Mouse (Mus musculus): ENCODE measurements around the gene Vmn1r51. TPM values are rescaled to one million over a fixed set of nuclear protein-coding genes. Genes with fewer than 3 reads are reported as not detected.
"Not testable (repeated sequence)": the region's sequence is repeated elsewhere in the genome, so short reads cannot be mapped to it uniquely, and the experiment has no call there.

Vmn1r51 gene
- total RNA-seq (2014; fragmentation: Nextera tagmentation), result not detected in 2 replicates
- not detected in 2 replicates for total RNA-seq (2017)

- not testable (repeated sequence) for ATAC-seq (replicated peaks; ENCODE audit: low FRiP score, low TSS enrichment, poor library complexity, severe bottlenecking)
Measured at GRCm38 (mm10) chr6:90122296-90122695, at the start of gene Vmn1r51. TSS of gene Vmn1r51 (plus strand) at chr6:90122596.

GRCm38 (mm10) chr6:90078406-90078805 lies 44.0 kb upstream of the Vmn1r51 start, which contains the start of gene Vmn1r49:
TSS of gene Vmn1r49 (minus strand) at chr6:90078506.
- no peak for ATAC-seq (replicated peaks; ENCODE audit: low FRiP score, low TSS enrichment, poor library complexity, severe bottlenecking)

GRCm38 (mm10) chr6:90100566-90100965 lies 21.8 kb upstream of the Vmn1r51 start:
- no peak for ATAC-seq (replicated peaks; ENCODE audit: low FRiP score, low TSS enrichment, poor library complexity, severe bottlenecking)

GRCm38 (mm10) chr6:90101130-90101529 lies 21.3 kb upstream of the Vmn1r51 start, which contains the start of gene Vmn1r50:
TSS of gene Vmn1r50 (plus strand) at chr6:90101430.
- no peak for ATAC-seq (replicated peaks; ENCODE audit: low FRiP score, low TSS enrichment, poor library complexity, severe bottlenecking)

GRCm38 (mm10) chr6:90160139-90160538 lies 37.7 kb downstream of the Vmn1r51 start:
- no peak for ATAC-seq (replicated peaks; ENCODE audit: low FRiP score, low TSS enrichment, poor library complexity, severe bottlenecking)

- no peak for ATAC-seq (replicated peaks; ENCODE audit: low FRiP score, low TSS enrichment, poor library complexity, severe bottlenecking)
Measured at GRCm38 (mm10) chr6:90174508-90174907, 52.1 kb downstream of the Vmn1r51 start, which contains the start of gene Vmn1r52. TSS of gene Vmn1r52 (plus strand) at chr6:90174808.

Other genes starting within 250 kb of the Vmn1r51 start
- not detected in 2 replicates for gene Vmn1r42, start 246.2 kb upstream of the Vmn1r51 start, total RNA-seq (2014; fragmentation: Nextera tagmentation)
- gene Vmn1r42, start 246.2 kb upstream of the Vmn1r51 start, total RNA-seq (2017), result not detected in 2 replicates
- gene Vmn1r43, start 246.2 kb upstream of the Vmn1r51 start, total RNA-seq (2014; fragmentation: Nextera tagmentation), result not detected in 2 replicates
- gene Vmn1r43, start 246.2 kb upstream of the Vmn1r51 start, total RNA-seq (2017), result not detected in 2 replicates
- not detected in 2 replicates for gene Vmn1r44, start 238.9 kb upstream of the Vmn1r51 start, total RNA-seq (2014; fragmentation: Nextera tagmentation)
- not detected in 2 replicates for gene Vmn1r44, start 238.9 kb upstream of the Vmn1r51 start, total RNA-seq (2017)
- gene Vmn1r45, start 182.0 kb upstream of the Vmn1r51 start, total RNA-seq (2014; fragmentation: Nextera tagmentation), result not detected in 2 replicates
- not detected in 2 replicates for gene Vmn1r45, start 182.0 kb upstream of the Vmn1r51 start, total RNA-seq (2017)
- gene Vmn1r46, start 153.3 kb upstream of the Vmn1r51 start, total RNA-seq (2014; fragmentation: Nextera tagmentation), result not detected in 2 replicates
- not detected in 2 replicates for gene Vmn1r46, start 153.3 kb upstream of the Vmn1r51 start, total RNA-seq (2017)
- gene Vmn1r47, start 106.4 kb upstream of the Vmn1r51 start, total RNA-seq (2014; fragmentation: Nextera tagmentation), result not detected in 2 replicates
- gene Vmn1r47, start 106.4 kb upstream of the Vmn1r51 start, total RNA-seq (2017), result not detected in 2 replicates
- not detected in 2 replicates for gene Vmn1r48, start 85.8 kb upstream of the Vmn1r51 start, total RNA-seq (2014; fragmentation: Nextera tagmentation)
- gene Vmn1r48, start 85.8 kb upstream of the Vmn1r51 start, total RNA-seq (2017), result not detected in 2 replicates
- not detected in 2 replicates for gene Vmn1r49, start 44.1 kb upstream of the Vmn1r51 start, total RNA-seq (2014; fragmentation: Nextera tagmentation)
- not detected in 2 replicates for gene Vmn1r49, start 44.1 kb upstream of the Vmn1r51 start, total RNA-seq (2017)
- gene Vmn1r50, start 21.2 kb upstream of the Vmn1r51 start, total RNA-seq (2014; fragmentation: Nextera tagmentation), result not detected in 2 replicates
- gene Vmn1r50, start 21.2 kb upstream of the Vmn1r51 start, total RNA-seq (2017), result not detected in 2 replicates
- gene Vmn1r52, start 52.2 kb downstream of the Vmn1r51 start, total RNA-seq (2014; fragmentation: Nextera tagmentation), result not detected in 2 replicates
- not detected in 2 replicates for gene Vmn1r52, start 52.2 kb downstream of the Vmn1r51 start, total RNA-seq (2017)
- not detected in 2 replicates for gene V1ra8, start 80.2 kb downstream of the Vmn1r51 start, total RNA-seq (2014; fragmentation: Nextera tagmentation)
- not detected in 2 replicates for gene V1ra8, start 80.2 kb downstream of the Vmn1r51 start, total RNA-seq (2017)
- not detected in 2 replicates for gene Vmn1r53, start 101.8 kb downstream of the Vmn1r51 start, total RNA-seq (2014; fragmentation: Nextera tagmentation)
- not detected in 2 replicates for gene Vmn1r53, start 101.8 kb downstream of the Vmn1r51 start, total RNA-seq (2017)
- gene Vmn1r54, start 123.7 kb downstream of the Vmn1r51 start, total RNA-seq (2014; fragmentation: Nextera tagmentation), result not detected in 2 replicates
- gene Vmn1r54, start 123.7 kb downstream of the Vmn1r51 start, total RNA-seq (2017), result not detected in 2 replicates
- not detected in 2 replicates for gene BC048671, start 178.6 kb downstream of the Vmn1r51 start, total RNA-seq (2014; fragmentation: Nextera tagmentation)
- not detected in 2 replicates for gene BC048671, start 178.6 kb downstream of the Vmn1r51 start, total RNA-seq (2017)
- not detected in 2 replicates for gene Chst13, start 202.6 kb downstream of the Vmn1r51 start, total RNA-seq (2014; fragmentation: Nextera tagmentation)
- not detected in 2 replicates for gene Chst13, start 202.6 kb downstream of the Vmn1r51 start, total RNA-seq (2017)
- not detected in 2 replicates for gene Uroc1, start 210.7 kb downstream of the Vmn1r51 start, total RNA-seq (2014; fragmentation: Nextera tagmentation)
- gene Uroc1, start 210.7 kb downstream of the Vmn1r51 start, total RNA-seq (2017), result not detected in 2 replicates
- 10.2 and 11.9 TPM in 2 replicates for gene Zxdc, start 246.9 kb downstream of the Vmn1r51 start, total RNA-seq (2014; fragmentation: Nextera tagmentation)
- 8.0 and 8.9 TPM in 2 replicates for gene Zxdc, start 246.9 kb downstream of the Vmn1r51 start, total RNA-seq (2017)